Mouse (Mus musculus) lung, adult 2 months (tissue): ENCODE measurements around the gene Mrpl53.

ENCODE experiments used
- CTCF ChIP-seq: fragments of 200-500 bp; IDR thresholded peaks from 2 replicates; pipeline ENCODE4 v1.5.1; 2011; ENCODE audit warnings: mild to moderate bottlenecking, low read length, control low read depth; ENCODE audit not compliant: insufficient read depth
- POLR2A ChIP-seq: fragments of 200-500 bp; IDR thresholded peaks from 2 replicates; pipeline ENCODE4 v1.6.1; 2011; ENCODE audit warnings: low read depth, mild to moderate bottlenecking, control low read depth, low read length, borderline replicate concordance; ENCODE audit errors: extremely low read depth

DNA sequence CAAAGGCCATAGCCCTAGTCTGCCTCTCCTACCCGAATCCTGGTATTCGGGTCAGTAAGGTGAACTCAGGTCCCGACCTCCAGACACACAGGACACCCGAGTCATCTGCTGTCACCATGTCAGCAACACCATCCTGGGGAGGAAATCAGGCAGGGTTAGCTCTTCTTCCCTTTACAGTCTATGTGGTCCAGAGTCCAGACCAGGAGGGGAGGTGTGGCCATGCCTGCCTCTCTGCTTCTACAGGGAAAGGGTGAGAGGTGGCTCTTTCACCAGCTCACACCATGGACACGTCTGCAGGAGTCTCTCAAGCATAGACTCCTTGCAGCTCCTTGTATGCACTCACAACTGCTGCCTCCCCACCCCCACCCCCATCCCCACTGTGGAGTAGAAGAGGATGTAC lies 44.6 kb downstream of the Mrpl53 start:
- no peak for TF ChIP-seq CTCF
- no peak for TF ChIP-seq POLR2A
